Mouse (Mus musculus): ENCODE measurements around the gene Agap2. TPM values are rescaled to one million over a fixed set of nuclear protein-coding genes. Genes with fewer than 3 reads are reported as not detected.
A peak's percentile ranks its signal among the peaks of the same experiment; 100 is the strongest.
"Not testable (repeated sequence)": the region's sequence is repeated elsewhere in the genome, so short reads cannot be mapped to it uniquely, and the experiment has no call there.

Agap2 gene
- polyA plus RNA-seq, 1 experiment: 2.2 TPM

DNA sequence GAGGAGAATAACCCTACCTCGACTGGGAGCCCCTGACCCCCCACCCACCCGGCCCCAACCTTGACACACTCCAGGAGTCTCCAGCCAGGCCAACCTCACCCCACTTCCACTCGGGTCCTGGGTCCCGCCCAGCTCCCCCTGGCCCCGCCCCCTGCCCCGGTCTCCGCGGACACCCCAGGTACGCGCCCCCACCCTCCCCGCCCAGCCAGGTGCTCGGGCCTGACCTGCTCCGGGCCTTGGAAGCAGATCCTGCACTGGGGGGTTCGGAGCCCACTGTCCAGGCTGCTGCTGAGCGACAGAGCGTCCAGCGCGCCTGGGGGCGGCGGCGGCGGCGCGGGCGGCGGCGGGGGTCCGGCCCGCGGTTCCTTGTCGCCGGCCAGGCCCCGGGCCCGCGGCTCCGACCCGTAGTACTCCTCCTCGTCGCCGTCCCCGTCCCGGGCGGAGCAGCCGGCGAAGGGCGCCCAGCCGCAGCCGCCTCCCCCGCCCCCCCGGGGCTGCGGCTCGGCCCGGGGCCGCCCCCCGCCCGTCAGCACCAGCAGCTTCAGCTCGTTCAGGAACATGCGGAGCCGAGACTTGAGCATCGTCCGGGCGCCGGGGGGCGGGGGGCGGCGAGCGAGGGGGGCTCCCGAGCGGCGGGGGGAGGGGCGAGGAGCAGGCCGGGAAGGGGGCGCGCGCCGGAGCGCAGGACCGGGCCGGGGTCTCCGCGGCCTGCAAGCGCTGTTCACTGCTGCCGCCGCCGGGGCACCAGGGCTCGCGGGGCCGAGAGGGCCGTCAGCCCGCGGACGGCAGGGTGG is 15.7 kb upstream of the Agap2 start:
- Histone ChIP-seq H3K27ac (ENCODE audit: insufficient read depth, low read depth, low read length) (no peak overlapping the region), H3K4me3 (ENCODE audit: insufficient read depth, low read depth, low read length) (peak overlapping the region; percentile 57), H3K27me3 (replicated peaks; ENCODE audit: control insufficient read depth, insufficient read depth, low read length) (no peaks in the 10 kb centered on the region), H3K36me3 (ENCODE audit: control insufficient read depth, insufficient read depth, low read length) (peaks cover 2% of the 10 kb centered on the region), H3K4me1 (ENCODE audit: control insufficient read depth, insufficient read depth, low read length) (peaks cover 2% of the 10 kb centered on the region)
- WGBS: 1% methylated on average over 71 of the region's 92 CpGs
- TF ChIP-seq CTCF (conservative IDR thresholded peaks at IDR 0.05; ENCODE audit: insufficient read depth, insufficient read length, low read depth, low read length) (no peak), POLR2A (IDR thresholded peaks at IDR 0.05; ENCODE audit: low read depth, low read length) (no peak)
- DNase-seq: no peak

DNA sequence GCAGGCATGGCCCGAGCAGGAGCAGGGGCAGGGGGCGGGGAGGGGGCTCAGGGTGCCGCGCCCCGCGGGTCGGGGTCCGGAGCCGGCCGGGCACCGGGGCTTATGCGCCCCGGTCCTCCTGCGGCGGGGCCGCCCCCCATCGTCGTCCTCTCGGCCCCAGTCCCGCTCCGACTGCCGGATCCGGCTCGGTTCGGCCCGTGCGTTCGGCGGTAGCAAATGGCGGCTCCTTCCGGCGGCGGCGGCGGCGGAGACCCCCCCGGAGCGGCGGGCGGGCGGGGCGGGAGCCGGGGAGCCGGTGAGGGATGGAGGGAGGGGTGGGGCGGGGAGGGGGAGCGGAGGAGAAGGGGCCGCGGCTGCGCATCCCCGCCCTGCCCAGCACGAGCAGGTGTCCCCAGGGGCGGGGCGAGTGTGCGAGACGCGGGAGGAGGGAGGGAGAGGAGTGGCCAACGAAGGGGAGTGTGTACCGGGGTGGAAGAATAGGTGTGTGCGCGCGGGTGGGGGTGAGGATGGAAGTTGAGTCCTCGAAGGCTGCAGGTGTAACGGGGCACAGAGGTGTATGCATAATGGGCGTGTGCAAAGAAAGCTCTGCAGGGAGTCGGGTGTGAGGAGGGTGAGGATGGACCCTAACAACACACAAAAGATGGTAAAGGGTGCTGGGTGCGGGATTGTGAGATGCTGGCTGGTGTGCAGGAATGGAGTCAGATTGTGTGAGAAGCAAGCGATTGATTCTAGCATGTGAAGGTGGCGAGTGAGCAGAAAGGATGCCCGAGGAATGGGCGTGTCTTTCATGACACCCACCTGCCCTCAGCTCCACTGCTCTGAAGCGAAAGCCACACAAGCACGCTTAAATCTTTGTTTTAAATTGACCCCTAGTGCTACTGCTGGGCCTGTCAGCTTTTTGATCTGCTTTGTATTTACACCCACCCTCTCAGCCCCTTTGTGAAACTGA is 14.8 kb upstream of the Agap2 start, which contains the start of gene March9:
March9 (minus strand) TSS at position 217 of the 949 bp plus-strand sequence.
- H3K4me1 ChIP-seq (ENCODE audit: control insufficient read depth, insufficient read depth, low read length): peaks cover 3% of the 10 kb centered on the region
- peak within 1 kb of the TSS; percentile 57 for H3K4me3 ChIP-seq (ENCODE audit: insufficient read depth, low read depth, low read length)
- H3K27me3 ChIP-seq (replicated peaks; ENCODE audit: control insufficient read depth, insufficient read depth, low read length): no peaks in the 10 kb centered on the region
- peaks cover 2% of the 10 kb centered on the region for H3K36me3 ChIP-seq (ENCODE audit: control insufficient read depth, insufficient read depth, low read length)
- TF ChIP-seq POLR2A (IDR thresholded peaks at IDR 0.05; ENCODE audit: low read depth, low read length) (no peak), CTCF (conservative IDR thresholded peaks at IDR 0.05; ENCODE audit: insufficient read depth, insufficient read length, low read depth, low read length) (no peak)
- peak; percentile 91 for DNase-seq
- 1% methylated on average over 51 of the region's 72 CpGs for WGBS
- no peak within 1 kb of the TSS for H3K27ac ChIP-seq (ENCODE audit: insufficient read depth, low read depth, low read length)

DNA sequence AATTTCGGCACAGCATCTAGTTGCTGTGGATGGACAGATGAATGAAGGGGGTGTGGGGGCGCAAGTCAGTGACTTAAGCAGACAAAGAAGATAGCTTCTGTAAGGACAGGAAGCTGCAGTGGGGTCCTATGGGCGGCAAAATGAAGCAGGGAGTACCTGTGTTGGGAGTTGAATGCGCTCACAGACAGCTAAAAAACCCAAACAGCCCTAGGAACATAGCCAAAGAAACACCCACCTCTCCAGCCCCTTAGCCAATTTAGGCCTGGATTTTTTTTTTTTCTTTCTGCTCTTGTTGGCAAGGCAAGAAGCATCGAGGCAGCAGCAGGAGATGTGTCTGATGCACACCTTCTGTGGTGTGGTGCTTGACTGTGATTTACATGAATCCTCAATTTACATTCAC is 14.0 kb upstream of the Agap2 start:
- peaks cover 3% of the 10 kb centered on the region for H3K4me1 ChIP-seq (ENCODE audit: control insufficient read depth, insufficient read depth, low read length)
- no peak overlapping the region for H3K27ac ChIP-seq (ENCODE audit: insufficient read depth, low read depth, low read length)
- DNase-seq: no peak
- H3K36me3 ChIP-seq (ENCODE audit: control insufficient read depth, insufficient read depth, low read length): peaks cover 3% of the 10 kb centered on the region
- 70% methylated on average over 5 of the region's 5 CpGs for WGBS
- TF ChIP-seq CTCF (conservative IDR thresholded peaks at IDR 0.05; ENCODE audit: insufficient read depth, insufficient read length, low read depth, low read length) (no peak), POLR2A (IDR thresholded peaks at IDR 0.05; ENCODE audit: low read depth, low read length) (no peak)
- no peaks in the 10 kb centered on the region for H3K27me3 ChIP-seq (replicated peaks; ENCODE audit: control insufficient read depth, insufficient read depth, low read length)
- no peak overlapping the region for H3K4me3 ChIP-seq (ENCODE audit: insufficient read depth, low read depth, low read length)

DNA sequence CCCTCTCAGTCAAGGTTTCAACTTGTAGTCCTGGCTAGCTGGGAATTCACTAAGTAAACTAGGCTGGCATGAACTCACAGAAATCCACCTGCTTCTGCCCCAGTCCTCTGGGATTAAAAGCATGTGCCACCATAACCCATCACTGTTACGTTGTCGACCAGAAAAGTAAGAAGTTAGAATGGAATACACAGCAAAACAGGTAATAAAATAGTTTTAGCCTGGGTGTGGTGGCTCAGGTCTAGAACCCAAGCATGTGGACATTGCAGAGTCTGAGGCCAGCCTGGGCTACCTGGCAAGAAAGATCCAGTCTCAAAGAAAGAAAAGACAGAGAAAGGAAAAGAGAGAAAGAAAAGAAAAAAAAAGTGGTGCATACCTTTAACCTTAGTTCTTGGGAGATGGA is 13.6 kb upstream of the Agap2 start:
- Histone ChIP-seq H3K4me3 (ENCODE audit: insufficient read depth, low read depth, low read length) (no peak overlapping the region), H3K27me3 (replicated peaks; ENCODE audit: control insufficient read depth, insufficient read depth, low read length) (no peaks in the 10 kb centered on the region), H3K36me3 (ENCODE audit: control insufficient read depth, insufficient read depth, low read length) (peaks cover 3% of the 10 kb centered on the region), H3K27ac (ENCODE audit: insufficient read depth, low read depth, low read length) (no peak overlapping the region), H3K4me1 (ENCODE audit: control insufficient read depth, insufficient read depth, low read length) (peaks cover 3% of the 10 kb centered on the region)
- no peak for DNase-seq
- WGBS: 76% methylated on average over 2 of the region's 2 CpGs
- TF ChIP-seq POLR2A (IDR thresholded peaks at IDR 0.05; ENCODE audit: low read depth, low read length): no peak
- no peak for TF ChIP-seq CTCF (conservative IDR thresholded peaks at IDR 0.05; ENCODE audit: insufficient read depth, insufficient read length, low read depth, low read length)

- 91% methylated on average over 4 of the region's 4 CpGs for WGBS
- not testable (repeated sequence) for H3K4me1 ChIP-seq (ENCODE audit: control insufficient read depth, insufficient read depth, low read length); H3K27me3 ChIP-seq (replicated peaks; ENCODE audit: control insufficient read depth, insufficient read depth, low read length); H3K4me3 ChIP-seq (ENCODE audit: insufficient read depth, low read depth, low read length); H3K36me3 ChIP-seq (ENCODE audit: control insufficient read depth, insufficient read depth, low read length); H3K27ac ChIP-seq (ENCODE audit: insufficient read depth, low read depth, low read length); DNase-seq
Observed at GRCm38 (mm10) chr10:127062101-127062500, 13.0 kb upstream of the Agap2 start.

DNA sequence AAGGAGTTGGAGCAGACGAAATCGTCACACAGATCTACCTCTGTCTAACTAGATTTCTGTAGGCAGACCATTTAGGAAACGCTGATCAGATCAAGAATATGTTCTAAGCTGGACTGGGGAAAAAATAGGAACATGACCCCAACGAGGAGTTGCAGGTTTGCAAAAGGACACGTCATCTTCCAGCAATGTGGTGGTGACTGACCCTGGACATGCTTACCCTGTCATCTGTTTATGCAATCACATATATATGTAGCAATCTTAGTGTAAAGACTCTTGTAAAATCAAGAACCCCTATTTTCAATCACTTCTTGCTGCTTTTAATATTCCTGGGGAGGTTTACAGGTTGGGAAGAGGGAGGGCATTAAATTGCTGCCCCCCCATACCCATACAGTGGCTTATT is 12.6 kb upstream of the Agap2 start:
- no peak for DNase-seq
- Histone ChIP-seq H3K4me1 (ENCODE audit: control insufficient read depth, insufficient read depth, low read length) (peaks cover 3% of the 10 kb centered on the region), H3K4me3 (ENCODE audit: insufficient read depth, low read depth, low read length) (no peak overlapping the region), H3K36me3 (ENCODE audit: control insufficient read depth, insufficient read depth, low read length) (peaks cover 1% of the 10 kb centered on the region), H3K27me3 (replicated peaks; ENCODE audit: control insufficient read depth, insufficient read depth, low read length) (no peaks in the 10 kb centered on the region), H3K27ac (ENCODE audit: insufficient read depth, low read depth, low read length) (no peak overlapping the region)
- WGBS: 76% methylated on average over 5 of the region's 5 CpGs
- TF ChIP-seq CTCF (conservative IDR thresholded peaks at IDR 0.05; ENCODE audit: insufficient read depth, insufficient read length, low read depth, low read length): no peak
- no peak for TF ChIP-seq POLR2A (IDR thresholded peaks at IDR 0.05; ENCODE audit: low read depth, low read length)

All from kidney, adult 2 months (tissue).